Mouse (Mus musculus) liver, embryonic 14.5 days (tissue): ENCODE measurements around the gene Foxn3. TPM values are rescaled to one million over a fixed set of nuclear protein-coding genes. Genes with fewer than 3 reads are reported as not detected.

ENCODE experiments used
- ATAC-seq: fragments of 200-750 bp; cut with Nextera tagmentation; 2 replicates; pipeline ENCODE4 v1.8.0; 2017; ENCODE audit warnings: moderate number of reproducible peaks, mild to moderate bottlenecking, moderate library complexity; ENCODE audit not compliant: insufficient read depth
- DNase-seq, 3 experiments: peaks; one replicate each; pipeline ENCODE4 v3.0.0-alpha.2; 2012 to 2013; ENCODE audit warnings: low read depth in 3 of 3, low spot score in 3 of 3
- H3K27ac ChIP-seq: fragments of 300-500 bp; sonication (generic); 2 replicates; pipeline ENCODE4 v1.5.1; 2014; ENCODE audit warnings: moderate library complexity, mild to moderate bottlenecking, control low read depth, inconsistent platforms
- H3K27me3 ChIP-seq: fragments of 300-500 bp; sonication (generic); 2 replicates; pipeline ENCODE4 v1.6.1; 2014; ENCODE audit warnings: mild to moderate bottlenecking, low read length, moderate library complexity; ENCODE audit not compliant: control insufficient read depth, insufficient read depth
- H3K36me3 ChIP-seq: fragments of 300-500 bp; sonication (generic); replicated peaks from 2 replicates; pipeline ENCODE4 v1.6.1; 2014; ENCODE audit warnings: low read depth; ENCODE audit not compliant: control insufficient read depth, insufficient read depth
- H3K4me1 ChIP-seq, 2 experiments: fragments of 200-500 bp in 1 of 2; fragments of 300-500 bp in 1 of 2; sonication (generic) in 1 of 2; replicated peaks; 2 replicates each; pipeline ENCODE4 v1.6.1; 2012 to 2014; ENCODE audit warnings: antibody characterized with exemption in 1 of 2, inconsistent platforms in 1 of 2, low read length in 1 of 2; ENCODE audit not compliant: control insufficient read depth in 2 of 2, insufficient read depth in 2 of 2
- H3K4me2 ChIP-seq: fragments of 300-500 bp; sonication (generic); 2 replicates; pipeline ENCODE4 v1.6.1; 2014; ENCODE audit warnings: low read depth, mild to moderate bottlenecking, control low read depth, moderate library complexity
- H3K4me3 ChIP-seq, 2 experiments: fragments of 200-500 bp in 1 of 2; fragments of 300-500 bp in 1 of 2; sonication (generic) in 1 of 2; 2 replicates each; pipeline ENCODE4 v1.5.1; 2012 to 2014; ENCODE audit warnings: low read depth in 2 of 2, low read length in 2 of 2, mild to moderate bottlenecking in 2 of 2, control low read depth in 1 of 2, inconsistent platforms in 1 of 2, moderate library complexity in 1 of 2; ENCODE audit not compliant: insufficient read depth in 1 of 2
- H3K9ac ChIP-seq: fragments of 300-500 bp; sonication (generic); replicated peaks from 2 replicates; pipeline ENCODE4 v1.6.1; 2014; ENCODE audit warnings: mild to moderate bottlenecking, control low read depth, moderate library complexity
- H3K9me3 ChIP-seq: fragments of 300-500 bp; sonication (generic); 2 replicates; pipeline ENCODE4 v1.6.1; 2016; ENCODE audit warnings: low read length, mixed read lengths; ENCODE audit not compliant: control insufficient read depth
- CTCF ChIP-seq: IDR thresholded peaks from 2 replicates; pipeline ENCODE4 v1.5.1; 2016; ENCODE audit warnings: antibody characterized with exemption, low read depth, control low read depth
- EP300 ChIP-seq: IDR thresholded peaks from 2 replicates; pipeline ENCODE4 v1.6.1; 2016; ENCODE audit warnings: antibody characterized with exemption, low read depth
- WGBS: fragments of 180-500 bp; shearing (Covaris S2); extraction: QIAGEN DNeasy Blood & Tissue Kit; methylation state at CpG from one replicate; pipeline ENCODE4 v1.1.7; 2014; ENCODE audit not compliant: insufficient replicate concordance; 5-methylcytosine and 5-hydroxymethylcytosine counted together
- polyA plus RNA-seq, 2 experiments: library from polyadenylated mRNA; depleted of rRNA in 1 of 2; stranded (reverse) in 1 of 2; unstranded in 1 of 2; fragments of >200 nt; fragmentation: Nextera tagmentation in 1 of 2; extraction: Ambion mirVana in 1 of 2; gene quantifications; 2 replicates each; pipeline versions ENCODE4 v1.2.1 to v1.2.3; 2012 to 2014

The Foxn3 gene
- polyA plus RNA-seq, 2 experiments = 2.7 to 13.6 TPM

- ATAC-seq (no peak), DNase-seq (no peak)
- Histone ChIP-seq H3K27me3 (no peaks in the 10 kb centered on the region), H3K4me3 (no peak overlapping the region), H3K36me3 (no peaks in the 10 kb centered on the region), H3K9me3 (no peaks in the 10 kb centered on the region), H3K4me2 (no peak overlapping the region), H3K27ac (no peak overlapping the region), H3K4me1 (peaks cover 0 to 8% of the 10 kb centered on the region in 2 experiments; a peak in 1 of 4 replicates), H3K9ac (no peak overlapping the region)
- TF ChIP-seq EP300 (no peak), CTCF (no peak)
- WGBS = 84% methylated on average over 6 of the region's 6 CpGs
Observed at GRCm38 (mm10) chr12:99573036-99573435, 9.7 kb upstream of the Foxn3 start.

- no peak overlapping the region for H3K27ac ChIP-seq
- H3K4me1 ChIP-seq = peaks cover 0 to 8% of the 10 kb centered on the region in 2 experiments; a peak in 1 of 4 replicates
- no peak overlapping the region for H3K9ac ChIP-seq
- ATAC-seq (no peak), DNase-seq (no peak)
- H3K4me2 ChIP-seq = no peak overlapping the region
- H3K4me3 ChIP-seq = no peak overlapping the region
- no peaks in the 10 kb centered on the region for H3K36me3 ChIP-seq
- H3K27me3 ChIP-seq = no peaks in the 10 kb centered on the region
- TF ChIP-seq EP300 (no peak), CTCF (no peak)
- H3K9me3 ChIP-seq = no peaks in the 10 kb centered on the region
- WGBS = 79% methylated on average over 8 of the region's 8 CpGs
Observed at GRCm38 (mm10) chr12:99571999-99572398, 8.6 kb upstream of the Foxn3 start.

- Histone ChIP-seq H3K9me3 (no peaks in the 10 kb centered on the region), H3K36me3 (no peaks in the 10 kb centered on the region), H3K4me3 (no peak overlapping the region), H3K27ac (no peak overlapping the region), H3K4me2 (no peak overlapping the region), H3K9ac (no peak overlapping the region), H3K4me1 (no peaks in the 10 kb centered on the region), H3K27me3 (no peaks in the 10 kb centered on the region)
- ATAC-seq (no peak), DNase-seq (no peak)
- no peak for TF ChIP-seq EP300
- WGBS = 79% methylated on average over 25 of the region's 25 CpGs
Observed at GRCm38 (mm10) chr12:99570197-99570956, 7.0 kb upstream of the Foxn3 start.

GRCm38 (mm10) chr12:99565606-99566005 lies 2.2 kb upstream of the Foxn3 start:
- no peaks in the 10 kb centered on the region for H3K27me3 ChIP-seq
- no peaks in the 10 kb centered on the region for H3K9me3 ChIP-seq
- H3K4me1 ChIP-seq = peaks cover 2 to 10% of the 10 kb centered on the region in 2 experiments; a peak in 3 of 4 replicates
- 42% methylated on average over 2 of the region's 2 CpGs for WGBS
- no peaks in the 10 kb centered on the region for H3K36me3 ChIP-seq
- DNase-seq = no peak
- ATAC-seq = no peak
- H3K4me2 ChIP-seq = no peak overlapping the region
- no peak overlapping the region for H3K27ac ChIP-seq
- no peak overlapping the region for H3K9ac ChIP-seq
- H3K4me3 ChIP-seq = no peak overlapping the region
- TF ChIP-seq CTCF (no peak), EP300 (no peak)

- 16% methylated on average over 9 of the region's 9 CpGs for WGBS
- Histone ChIP-seq H3K9ac (no peak overlapping the region), H3K9me3 (no peaks in the 10 kb centered on the region), H3K4me3 (peak overlapping the region in 1 of 2 experiments; percentile 68; a peak in 1 of 4 replicates), H3K4me1 (peaks cover 7 to 15% of the 10 kb centered on the region in 2 experiments; a peak in 3 of 4 replicates), H3K27ac (no peak overlapping the region), H3K27me3 (no peaks in the 10 kb centered on the region), H3K36me3 (no peaks in the 10 kb centered on the region), H3K4me2 (peak overlapping the region; percentile 68)
- DNase-seq = no peak
- ATAC-seq = no peak
- TF ChIP-seq EP300 = no peak
- TF ChIP-seq CTCF = no peak
Observed at GRCm38 (mm10) chr12:99564301-99564910, 1.0 kb upstream of the Foxn3 start.
